Mouse (Mus musculus) embryonic facial prominence, embryonic 13.5 days (tissue): Measurements from ENCODE around the gene Mylk2. TPM values are rescaled to one million over a fixed set of nuclear protein-coding genes. Genes with fewer than 3 reads are reported as not detected.

Experiments
- ATAC-seq: fragments of 200-750 bp; cut with Nextera tagmentation; 2 replicates; pipeline ENCODE4 v1.8.0; 2017; ENCODE audit warnings: low read depth; ENCODE audit not compliant: insufficient number of reproducible peaks, insufficient read depth, low FRiP score, low TSS enrichment
- H3K27ac ChIP-seq: fragments of 300-500 bp; sonication (generic); 2 replicates; pipeline ENCODE4 v1.5.1; 2015; ENCODE audit warnings: moderate library complexity, mild to moderate bottlenecking, inconsistent platforms
- H3K27me3 ChIP-seq: fragments of 300-500 bp; sonication (generic); 2 replicates; pipeline ENCODE4 v1.6.1; 2015; ENCODE audit warnings: mild to moderate bottlenecking, inconsistent platforms
- H3K36me3 ChIP-seq: fragments of 300-500 bp; sonication (generic); 2 replicates; pipeline ENCODE4 v1.6.1; 2015; ENCODE audit warnings: mild to moderate bottlenecking, inconsistent platforms
- H3K4me1 ChIP-seq: fragments of 300-500 bp; sonication (generic); 2 replicates; pipeline ENCODE4 v1.6.1; 2015; ENCODE audit warnings: inconsistent platforms
- H3K4me2 ChIP-seq: fragments of 300-500 bp; sonication (generic); 2 replicates; pipeline ENCODE4 v1.6.1; 2015; ENCODE audit warnings: moderate library complexity, mild to moderate bottlenecking, inconsistent platforms
- H3K4me3 ChIP-seq: fragments of 300-500 bp; sonication (generic); 2 replicates; pipeline ENCODE4 v1.5.1; 2015; ENCODE audit warnings: mild to moderate bottlenecking, inconsistent platforms
- H3K9ac ChIP-seq: fragments of 300-500 bp; sonication (generic); 2 replicates; pipeline ENCODE4 v1.6.1; 2015; ENCODE audit warnings: mild to moderate bottlenecking, inconsistent platforms
- H3K9me3 ChIP-seq: fragments of 300-500 bp; sonication (generic); 2 replicates; pipeline ENCODE4 v1.6.1; 2016; ENCODE audit warnings: inconsistent platforms
- WGBS: fragments of 180-500 bp; shearing (Covaris S2); methylation state at CpG from one replicate; pipeline ENCODE4 v1.1.7; 2015; ENCODE audit warnings: mixed read lengths; 5-methylcytosine and 5-hydroxymethylcytosine counted together
- polyA plus RNA-seq: library from polyadenylated mRNA; unstranded; fragments of >200 nt; fragmentation: Nextera tagmentation; extraction: Ambion mirVana; gene quantifications from 2 replicates; pipeline ENCODE4 v1.2.1, GENCODE M21; 2015

The Mylk2 gene
- polyA plus RNA-seq, 1 experiment from 2014 or later, result not detected

- Histone ChIP-seq H3K27me3 (peaks cover 12% of the 10 kb centered on the region; the same call in 1 of the 2 replicates), H3K9ac (no peak overlapping the region), H3K9me3 (no peaks in the 10 kb centered on the region), H3K4me3 (no peak overlapping the region), H3K4me2 (no peak overlapping the region), H3K36me3 (no peaks in the 10 kb centered on the region), H3K4me1 (peaks cover 28% of the 10 kb centered on the region), H3K27ac (no peak overlapping the region)
- 40% methylated on average over 14 of the region's 14 CpGs for whole genome bisulfite sequencing
- ATAC-seq, result no peak
These were observed 17.3 kb downstream of the Mylk2 start for GRCm38 (mm10) chr2:152928219-152928987.

GRCm38 (mm10) chr2:152928988-152929370 is 17.8 kb downstream of the Mylk2 start:
- no peaks in the 10 kb centered on the region for H3K36me3 ChIP-seq
- 77% methylated on average over 3 of the region's 3 CpGs for WGBS
- no peak overlapping the region for H3K4me3 ChIP-seq
- H3K27ac ChIP-seq, result no peak overlapping the region
- no peak overlapping the region for H3K9ac ChIP-seq
- peaks cover 16% of the 10 kb centered on the region for H3K27me3 ChIP-seq
- no peak for ATAC-seq
- no peaks in the 10 kb centered on the region for H3K9me3 ChIP-seq
- H3K4me2 ChIP-seq, result no peak overlapping the region
- H3K4me1 ChIP-seq, result peaks cover 28% of the 10 kb centered on the region

GRCm38 (mm10) chr2:152930276-152930675 is 19.1 kb downstream of the Mylk2 start:
- Histone ChIP-seq H3K9me3 (no peaks in the 10 kb centered on the region), H3K27me3 (peaks cover 16% of the 10 kb centered on the region), H3K4me1 (peaks cover 22% of the 10 kb centered on the region), H3K4me3 (no peak overlapping the region), H3K9ac (no peak overlapping the region), H3K27ac (no peak overlapping the region), H3K4me2 (no peak overlapping the region), H3K36me3 (no peaks in the 10 kb centered on the region)
- 34% methylated on average over 2 of the region's 2 CpGs for WGBS
- ATAC-seq, result no peak

- WGBS, result 70% methylated on average over 12 of the region's 12 CpGs
- H3K4me1 ChIP-seq, result peaks cover 13% of the 10 kb centered on the region
- H3K4me3 ChIP-seq, result no peak overlapping the region
- ATAC-seq, result no peak
- H3K9ac ChIP-seq, result no peak overlapping the region
- H3K4me2 ChIP-seq, result no peak overlapping the region
- no peaks in the 10 kb centered on the region for H3K36me3 ChIP-seq
- H3K27me3 ChIP-seq, result peaks cover 28% of the 10 kb centered on the region
- H3K9me3 ChIP-seq, result no peaks in the 10 kb centered on the region
- no peak overlapping the region for H3K27ac ChIP-seq
These were observed 20.5 kb downstream of the Mylk2 start for GRCm38 (mm10) chr2:152931456-152932160.

GRCm38 (mm10) chr2:152933048-152933447 is 21.9 kb downstream of the Mylk2 start, which contains the start of gene Foxs1:
Gene Foxs1, minus strand, starts transcription at chr2:152933208.
- no peak within 1 kb of the TSS for H3K4me2 ChIP-seq
- peak within 1 kb of the TSS; percentile 36; the same call in 1 of the 2 replicates for H3K9ac ChIP-seq
- ATAC-seq, result no peak
- no peak within 1 kb of the TSS for H3K27ac ChIP-seq
- 0 out of 2 replicates have a peak, but pooled peaks cover 7% of the 10 kb centered on the region for H3K4me1 ChIP-seq
- H3K9me3 ChIP-seq, result no peaks in the 10 kb centered on the region
- H3K27me3 ChIP-seq, result peaks cover 31% of the 10 kb centered on the region
- no peak within 1 kb of the TSS for H3K4me3 ChIP-seq
- H3K36me3 ChIP-seq, result no peaks in the 10 kb centered on the region
- 32% methylated on average over 9 of the region's 9 CpGs for WGBS

GRCm38 (mm10) chr2:152933614-152934013 is 22.5 kb downstream of the Mylk2 start:
- H3K9ac ChIP-seq, result no peak overlapping the region
- no peaks in the 10 kb centered on the region for H3K9me3 ChIP-seq
- no peaks in the 10 kb centered on the region for H3K36me3 ChIP-seq
- no peak overlapping the region for H3K27ac ChIP-seq
- peaks cover 36% of the 10 kb centered on the region for H3K27me3 ChIP-seq
- no peak for ATAC-seq
- 29% methylated on average over 5 of the region's 5 CpGs for WGBS
- 0 out of 2 replicates have a peak, but pooled peaks cover 2% of the 10 kb centered on the region for H3K4me1 ChIP-seq
- H3K4me3 ChIP-seq, result no peak overlapping the region
- no peak overlapping the region for H3K4me2 ChIP-seq

GRCm38 (mm10) chr2:152939846-152940245 is 28.7 kb downstream of the Mylk2 start:
- Histone ChIP-seq H3K4me3 (no peak overlapping the region), H3K4me2 (no peak overlapping the region), H3K36me3 (no peaks in the 10 kb centered on the region), H3K27ac (no peak overlapping the region), H3K4me1 (peaks cover 15% of the 10 kb centered on the region), H3K9ac (no peak overlapping the region), H3K27me3 (peaks cover 83% of the 10 kb centered on the region), H3K9me3 (no peaks in the 10 kb centered on the region)
- no peak for ATAC-seq
- WGBS, result 23% methylated on average over 4 of the region's 4 CpGs

- Histone ChIP-seq H3K27ac (no peak overlapping the region), H3K4me1 (peaks cover 15% of the 10 kb centered on the region), H3K4me2 (no peak overlapping the region), H3K9ac (no peak overlapping the region), H3K36me3 (no peaks in the 10 kb centered on the region), H3K4me3 (no peak overlapping the region), H3K27me3 (peaks cover 88% of the 10 kb centered on the region), H3K9me3 (no peaks in the 10 kb centered on the region)
- 77% methylated on average over 6 of the region's 6 CpGs for WGBS
- no peak for ATAC-seq
These were observed 30.0 kb downstream of the Mylk2 start for GRCm38 (mm10) chr2:152941106-152941505.

GRCm38 (mm10) chr2:152941776-152942175 is 30.6 kb downstream of the Mylk2 start:
- H3K27me3 ChIP-seq, result peaks cover 88% of the 10 kb centered on the region

GRCm38 (mm10) chr2:152942898-152943515 is 31.9 kb downstream of the Mylk2 start:
- ATAC-seq, result no peak
- Histone ChIP-seq H3K27me3 (peaks cover 99% of the 10 kb centered on the region), H3K4me2 (peak overlapping the region; percentile 88), H3K36me3 (no peaks in the 10 kb centered on the region), H3K4me3 (peak overlapping the region; percentile 50), H3K4me1 (peaks cover 15% of the 10 kb centered on the region), H3K27ac (no peak overlapping the region), H3K9me3 (no peaks in the 10 kb centered on the region), H3K9ac (peak overlapping the region; percentile 63)
- under 1% methylated on average over 64 of the region's 65 CpGs for WGBS

More at GRCm38 (mm10) chr2:152941776-152942175, 30.6 kb downstream of the Mylk2 start:
- no peak for ATAC-seq
- Histone ChIP-seq H3K4me2 (no peak overlapping the region), H3K36me3 (no peaks in the 10 kb centered on the region), H3K9ac (no peak overlapping the region), H3K9me3 (no peaks in the 10 kb centered on the region), H3K27ac (no peak overlapping the region), H3K4me3 (no peak overlapping the region), H3K4me1 (peaks cover 15% of the 10 kb centered on the region)
- 28% methylated on average over 7 of the region's 7 CpGs for WGBS

- H3K27me3 ChIP-seq, result peaks cover 99% of the 10 kb centered on the region
- H3K9me3 ChIP-seq, result no peaks in the 10 kb centered on the region
- no peak for ATAC-seq
- H3K4me1 ChIP-seq, result peaks cover 15% of the 10 kb centered on the region
- H3K9ac ChIP-seq, result peak overlapping the region; percentile 63; the same call in 1 of the 2 replicates
- peak overlapping the region; percentile 50 for H3K4me3 ChIP-seq
- H3K4me2 ChIP-seq, result peak overlapping the region; percentile 88
- 5% methylated on average over 8 of the region's 8 CpGs for WGBS
- H3K27ac ChIP-seq, result no peak overlapping the region
- no peaks in the 10 kb centered on the region for H3K36me3 ChIP-seq
These were observed 32.4 kb downstream of the Mylk2 start for GRCm38 (mm10) chr2:152943568-152943967.
